Mouse (Mus musculus) C2C12 (cell line): Measurements from ENCODE around the gene Rgs6. TPM values are rescaled to one million over a fixed set of nuclear protein-coding genes. Genes with fewer than 3 reads are reported as not detected.

Source experiments
- H3K27me3 ChIP-seq: one replicate; pipeline ENCODE4 v1.6.1; 2011; ENCODE audit not compliant: control insufficient read depth, insufficient read depth, insufficient read length
- H3K36me3 ChIP-seq: one replicate; pipeline ENCODE4 v1.6.1; 2011; ENCODE audit not compliant: control insufficient read depth, insufficient read depth
- H3K4me3 ChIP-seq: one replicate; pipeline ENCODE4 v1.5.1; 2011; ENCODE audit warnings: mild to moderate bottlenecking, control low read depth; ENCODE audit not compliant: poor library complexity, insufficient read depth, severe bottlenecking
- H3K79me2 ChIP-seq: one replicate; pipeline ENCODE4 v1.6.1; 2011; ENCODE audit not compliant: control insufficient read depth, insufficient read depth
- H3K79me3 ChIP-seq: one replicate; pipeline ENCODE4 v1.6.1; 2011; ENCODE audit warnings: low read depth, control low read depth
- H3ac ChIP-seq: one replicate; pipeline ENCODE3; 2011; ENCODE audit warnings: low read depth; ENCODE audit not compliant: control insufficient read depth, insufficient read length
- CEBPB ChIP-seq: IDR thresholded peaks from one replicate; pipeline ENCODE4 v1.6.1; 2011; ENCODE audit warnings: low read depth, mild to moderate bottlenecking, control low read depth, moderate library complexity
- CTCF ChIP-seq: IDR thresholded peaks from one replicate; pipeline ENCODE4 v1.5.1; 2011; ENCODE audit not compliant: control insufficient read depth, insufficient read depth, insufficient read length
- FOSL1 ChIP-seq: IDR thresholded peaks from one replicate; pipeline ENCODE4 v1.8.0; 2011; ENCODE audit warnings: mild to moderate bottlenecking, low read length; ENCODE audit not compliant: poor library complexity, insufficient read depth, severe bottlenecking
- MAX ChIP-seq: IDR thresholded peaks from one replicate; pipeline ENCODE4 v1.6.1; 2011; ENCODE audit warnings: mild to moderate bottlenecking, control low read depth
- MYOD1 ChIP-seq: IDR thresholded peaks from one replicate; pipeline ENCODE4 v1.6.1; 2011; ENCODE audit warnings: low read depth; ENCODE audit not compliant: control insufficient read depth, insufficient read length
- MYOG ChIP-seq: IDR thresholded peaks from one replicate; pipeline ENCODE4 v1.6.1; 2011; ENCODE audit not compliant: control insufficient read depth, insufficient read length; ENCODE audit errors: extremely low read depth
- USF1 ChIP-seq: IDR thresholded peaks from one replicate; pipeline ENCODE4 v1.6.1; 2011; ENCODE audit warnings: low read depth, mild to moderate bottlenecking, control low read depth, moderate library complexity
- polyA plus RNA-seq: library from polyadenylated mRNA; unstranded; fragments of >200 nt; fragmentation: generic; extraction: Trizol; gene quantifications from one replicate; pipeline ENCODE4 v1.2.1, GENCODE M21; 2012; ENCODE audit warnings: missing spikeins

Rgs6 gene
- polyA plus RNA-seq, 1 experiment: not detected

- no peaks in the 10 kb centered on the region for H3K79me3 ChIP-seq
- no peaks in the 10 kb centered on the region for H3K79me2 ChIP-seq
- no peaks in the 10 kb centered on the region for H3K36me3 ChIP-seq
- no peaks in the 10 kb centered on the region for H3K27me3 ChIP-seq
- no peak overlapping the region for H3ac ChIP-seq
- no peak overlapping the region for H3K4me3 ChIP-seq
- TF ChIP-seq MYOD1 (no peak), USF1 (no peak), MAX (no peak), MYOG (no peak), FOSL1 (no peak), CTCF (no peak), CEBPB (no peak)
Observed at GRCm38 (mm10) chr12:83145074-83145473, 557.0 kb downstream of the Rgs6 start.

GRCm38 (mm10) chr12:83145902-83146301, 557.8 kb downstream of the Rgs6 start:
- Histone ChIP-seq H3ac (no peak overlapping the region), H3K4me3 (no peak overlapping the region), H3K27me3 (no peaks in the 10 kb centered on the region), H3K79me3 (no peaks in the 10 kb centered on the region), H3K36me3 (no peaks in the 10 kb centered on the region), H3K79me2 (no peaks in the 10 kb centered on the region)
- TF ChIP-seq FOSL1 (no peak), MYOG (no peak), MYOD1 (no peak), CEBPB (no peak), USF1 (no peak), MAX (no peak)

- no peaks in the 10 kb centered on the region for H3K27me3 ChIP-seq
- H3K36me3 ChIP-seq: no peaks in the 10 kb centered on the region
- H3K79me3 ChIP-seq: no peaks in the 10 kb centered on the region
- TF ChIP-seq MYOG (no peak), MAX (no peak), FOSL1 (no peak), CEBPB (no peak), MYOD1 (no peak), CTCF (no peak), USF1 (no peak)
- H3K4me3 ChIP-seq: no peak overlapping the region
- no peak overlapping the region for H3ac ChIP-seq
- no peaks in the 10 kb centered on the region for H3K79me2 ChIP-seq
Observed at GRCm38 (mm10) chr12:83146917-83147316, 558.8 kb downstream of the Rgs6 start.

- no peak for TF ChIP-seq MYOG
- TF ChIP-seq USF1: no peak
- TF ChIP-seq MYOD1: no peak
- TF ChIP-seq MAX: no peak
- H3K4me3 ChIP-seq: no peak overlapping the region
Observed at GRCm38 (mm10) chr12:83150030-83150429, 561.9 kb downstream of the Rgs6 start.

GRCm38 (mm10) chr12:83150813-83151212, 562.7 kb downstream of the Rgs6 start:
- no peaks in the 10 kb centered on the region for H3K36me3 ChIP-seq
- no peaks in the 10 kb centered on the region for H3K27me3 ChIP-seq
- no peak overlapping the region for H3ac ChIP-seq
- H3K79me2 ChIP-seq: no peaks in the 10 kb centered on the region
- H3K79me3 ChIP-seq: no peaks in the 10 kb centered on the region
- H3K4me3 ChIP-seq: no peak overlapping the region
- no peak for TF ChIP-seq MYOD1
- no peak for TF ChIP-seq CTCF
- TF ChIP-seq MAX: no peak
- no peak for TF ChIP-seq USF1
- no peak for TF ChIP-seq CEBPB
- no peak for TF ChIP-seq MYOG
- TF ChIP-seq FOSL1: no peak

More at GRCm38 (mm10) chr12:83150030-83150429, 561.9 kb downstream of the Rgs6 start:
- no peaks in the 10 kb centered on the region for H3K27me3 ChIP-seq
- no peak overlapping the region for H3ac ChIP-seq
- no peaks in the 10 kb centered on the region for H3K79me2 ChIP-seq
- H3K79me3 ChIP-seq: no peaks in the 10 kb centered on the region
- no peaks in the 10 kb centered on the region for H3K36me3 ChIP-seq

- H3K36me3 ChIP-seq: no peaks in the 10 kb centered on the region
- H3K4me3 ChIP-seq: no peak overlapping the region
- no peaks in the 10 kb centered on the region for H3K27me3 ChIP-seq
- no peak for TF ChIP-seq CEBPB
- TF ChIP-seq USF1: no peak
- TF ChIP-seq FOSL1: no peak
- TF ChIP-seq MYOG: no peak
- no peak for TF ChIP-seq MAX
- no peak for TF ChIP-seq CTCF
- TF ChIP-seq MYOD1: no peak
- H3ac ChIP-seq: no peak overlapping the region
- H3K79me2 ChIP-seq: no peaks in the 10 kb centered on the region
- no peaks in the 10 kb centered on the region for H3K79me3 ChIP-seq
Observed at GRCm38 (mm10) chr12:83151474-83151873, 563.4 kb downstream of the Rgs6 start.
